Mouse (Mus musculus) stomach, postnatal 0 days (tissue): ENCODE results near the gene Chil1. TPM values are rescaled to one million over a fixed set of nuclear protein-coding genes. Genes with fewer than 3 reads are reported as not detected.

ENCODE experiments used
- ATAC-seq: fragments of 200-750 bp; cut with Nextera tagmentation; 2 replicates; pipeline ENCODE4 v1.8.0; 2017; ENCODE audit not compliant: low FRiP score, low TSS enrichment
- DNase-seq: peaks from one replicate; pipeline ENCODE4 v3.0.0-alpha.2; 2016; ENCODE audit warnings: low spot score
- H3K27ac ChIP-seq: fragments of 300-500 bp; sonication (generic); replicated peaks from 2 replicates; pipeline ENCODE4 v1.5.1; 2014; ENCODE audit warnings: mild to moderate bottlenecking, control low read depth
- H3K27me3 ChIP-seq: fragments of 300-500 bp; sonication (generic); 2 replicates; pipeline ENCODE4 v1.6.1; 2014; ENCODE audit warnings: low read length; ENCODE audit not compliant: control insufficient read depth, insufficient read depth
- H3K36me3 ChIP-seq: fragments of 300-500 bp; sonication (generic); 2 replicates; pipeline ENCODE4 v1.6.1; 2014; ENCODE audit warnings: low read length, mixed read lengths; ENCODE audit not compliant: control insufficient read depth, insufficient read depth
- H3K4me1 ChIP-seq: fragments of 300-500 bp; sonication (generic); replicated peaks from 2 replicates; pipeline ENCODE4 v1.6.1; 2014; ENCODE audit warnings: antibody characterized with exemption; ENCODE audit not compliant: control insufficient read depth, insufficient read depth
- H3K4me2 ChIP-seq: fragments of 300-500 bp; sonication (generic); replicated peaks from 2 replicates; pipeline ENCODE4 v1.6.1; 2014; ENCODE audit warnings: low read depth, mild to moderate bottlenecking, control low read depth, moderate library complexity
- H3K4me3 ChIP-seq: fragments of 300-500 bp; sonication (generic); 2 replicates; pipeline ENCODE4 v1.5.1; 2014; ENCODE audit warnings: low read depth, low read length, control low read depth
- H3K9ac ChIP-seq: fragments of 300-500 bp; sonication (generic); 2 replicates; pipeline ENCODE4 v1.6.1; 2014; ENCODE audit warnings: mild to moderate bottlenecking, low read length, control low read depth, mixed read lengths
- H3K9me3 ChIP-seq: fragments of 300-500 bp; sonication (generic); 2 replicates; pipeline ENCODE4 v1.6.1; 2016; ENCODE audit warnings: low read length; ENCODE audit not compliant: control insufficient read depth
- CTCF ChIP-seq: IDR thresholded peaks from 2 replicates; pipeline ENCODE4 v1.5.1; 2016; ENCODE audit warnings: antibody characterized with exemption, low read depth, mild to moderate bottlenecking, moderate library complexity
- EP300 ChIP-seq: optimal IDR thresholded peaks from 2 replicates; pipeline ENCODE3; 2016; ENCODE audit warnings: antibody characterized with exemption
- WGBS: fragments of 180-500 bp; shearing (Covaris S2); extraction: QIAGEN DNeasy Blood & Tissue Kit; methylation state at CpG from one replicate; pipeline ENCODE4 v1.1.7; 2014; 5-methylcytosine and 5-hydroxymethylcytosine counted together
- polyA plus RNA-seq: library from polyadenylated mRNA; unstranded; fragments of >200 nt; fragmentation: Nextera tagmentation; extraction: Ambion mirVana; gene quantifications from 2 replicates; pipeline ENCODE4 v1.2.1, GENCODE M21; 2015

The Chil1 gene
- polyA plus RNA-seq, 1 experiment from 2014 or later: 3.1 TPM

GRCm38 (mm10) chr1:134205296-134206018, 23.5 kb downstream of the Chil1 start:
- H3K9me3 ChIP-seq: no peaks in the 10 kb centered on the region
- H3K4me2 ChIP-seq: no peak overlapping the region
- 37% methylated on average over 9 of the region's 9 CpGs for WGBS
- TF ChIP-seq CTCF (no peak), EP300 (no peak)
- DNase-seq (no peak), ATAC-seq (no peak)
- peak overlapping the region; percentile 30; the same call in 1 of the 2 replicates for H3K27ac ChIP-seq
- H3K27me3 ChIP-seq: no peaks in the 10 kb centered on the region
- H3K4me1 ChIP-seq: no peaks in the 10 kb centered on the region
- no peak overlapping the region for H3K4me3 ChIP-seq
- H3K36me3 ChIP-seq: no peaks in the 10 kb centered on the region
- no peak overlapping the region for H3K9ac ChIP-seq

DNA sequence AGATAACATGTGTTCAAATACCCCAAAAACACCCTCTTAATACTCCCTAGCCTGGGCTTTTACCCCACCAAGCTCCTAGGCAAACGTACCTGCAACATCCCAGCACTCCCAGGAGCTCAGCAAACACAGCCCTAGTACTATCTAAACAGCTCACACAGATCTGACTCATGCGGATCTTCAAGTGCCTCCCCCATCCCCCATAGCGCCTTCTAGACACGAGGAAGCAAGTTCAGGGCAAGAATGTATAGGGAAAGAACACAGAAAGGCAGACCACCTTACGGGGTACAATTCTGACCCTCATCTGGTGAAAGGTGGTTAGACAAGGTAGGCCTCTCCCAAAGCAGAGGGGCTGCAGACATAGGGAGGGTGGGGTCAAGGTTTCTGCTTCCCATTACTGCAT, 24.1 kb downstream of the Chil1 start:
- peak; percentile 54 for ATAC-seq
- TF ChIP-seq EP300: no peak
- TF ChIP-seq CTCF: no peak
- WGBS: 21% methylated on average over 5 of the region's 5 CpGs
- Histone ChIP-seq H3K27me3 (no peaks in the 10 kb centered on the region), H3K9ac (no peak overlapping the region), H3K4me2 (no peak overlapping the region), H3K4me1 (no peaks in the 10 kb centered on the region), H3K4me3 (no peak overlapping the region), H3K27ac (no peak overlapping the region), H3K36me3 (no peaks in the 10 kb centered on the region), H3K9me3 (no peaks in the 10 kb centered on the region)
- DNase-seq: peak; percentile 69

GRCm38 (mm10) chr1:134210179-134210755, 28.3 kb downstream of the Chil1 start:
- no peak overlapping the region for H3K27ac ChIP-seq

DNA sequence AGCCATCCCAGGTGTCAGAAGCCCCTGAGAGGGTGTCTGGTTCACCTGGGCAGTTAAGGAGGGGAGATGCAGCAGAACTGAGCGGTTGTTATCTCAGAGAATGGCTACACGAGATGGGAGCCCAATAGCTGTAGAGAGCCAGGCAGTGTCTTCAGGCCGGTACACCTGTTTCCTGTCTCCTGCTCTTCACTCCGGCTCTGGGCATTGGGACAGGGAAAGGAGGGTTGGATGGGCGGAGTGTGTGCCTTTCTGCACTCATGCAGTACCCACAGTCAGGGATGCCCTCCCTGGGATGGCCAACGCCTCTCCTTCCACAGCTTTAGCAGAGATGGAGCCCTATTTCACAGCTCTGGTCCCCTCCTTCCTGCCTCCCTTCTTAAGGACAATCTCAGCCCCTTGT, 29.1 kb downstream of the Chil1 start:
- H3K4me2 ChIP-seq: no peak overlapping the region
- TF ChIP-seq EP300: no peak
- no peak for TF ChIP-seq CTCF
- no peaks in the 10 kb centered on the region for H3K27me3 ChIP-seq
- H3K9ac ChIP-seq: no peak overlapping the region
- DNase-seq (no peak), ATAC-seq (no peak)
- no peaks in the 10 kb centered on the region for H3K9me3 ChIP-seq
- no peak overlapping the region for H3K27ac ChIP-seq
- WGBS: 53% methylated on average over 6 of the region's 6 CpGs
- H3K36me3 ChIP-seq: no peaks in the 10 kb centered on the region
- H3K4me3 ChIP-seq: no peak overlapping the region
- H3K4me1 ChIP-seq: no peaks in the 10 kb centered on the region

More at GRCm38 (mm10) chr1:134210179-134210755, 28.3 kb downstream of the Chil1 start:
- Histone ChIP-seq H3K9ac (no peak overlapping the region), H3K4me3 (no peak overlapping the region), H3K9me3 (no peaks in the 10 kb centered on the region), H3K27me3 (no peaks in the 10 kb centered on the region), H3K4me2 (no peak overlapping the region), H3K4me1 (no peaks in the 10 kb centered on the region), H3K36me3 (no peaks in the 10 kb centered on the region)
- DNase-seq (no peak), ATAC-seq (no peak)
- TF ChIP-seq CTCF (no peak), EP300 (no peak)
- WGBS: 72% methylated on average over 6 of the region's 6 CpGs

GRCm38 (mm10) chr1:134211631-134212030, 29.7 kb downstream of the Chil1 start:
- Histone ChIP-seq H3K9me3 (no peaks in the 10 kb centered on the region), H3K36me3 (no peaks in the 10 kb centered on the region), H3K4me1 (no peaks in the 10 kb centered on the region), H3K9ac (no peak overlapping the region), H3K27ac (no peak overlapping the region), H3K4me3 (no peak overlapping the region), H3K27me3 (no peaks in the 10 kb centered on the region), H3K4me2 (no peak overlapping the region)
- WGBS: 20% methylated on average over 2 of the region's 2 CpGs
- no peak for TF ChIP-seq EP300
- TF ChIP-seq CTCF: no peak
- no peak for DNase-seq
- no peak for ATAC-seq

- TF ChIP-seq CTCF (no peak), EP300 (no peak)
- H3K36me3 ChIP-seq: no peaks in the 10 kb centered on the region
- 89% methylated on average over 5 of the region's 6 CpGs for WGBS
- no peaks in the 10 kb centered on the region for H3K27me3 ChIP-seq
- no peak for ATAC-seq
- no peak overlapping the region for H3K4me2 ChIP-seq
- H3K9me3 ChIP-seq: no peaks in the 10 kb centered on the region
- no peak overlapping the region for H3K9ac ChIP-seq
- no peak overlapping the region for H3K27ac ChIP-seq
- no peaks in the 10 kb centered on the region for H3K4me1 ChIP-seq
- DNase-seq: no peak
- no peak overlapping the region for H3K4me3 ChIP-seq
Observed at GRCm38 (mm10) chr1:134212351-134212750, 30.4 kb downstream of the Chil1 start.
